Mouse (Mus musculus): ENCODE results near the gene Wnk1. TPM values are rescaled to one million over a fixed set of nuclear protein-coding genes. Genes with fewer than 3 reads are reported as not detected.

Wnk1 gene
- polyA plus RNA-seq, 1 experiment from 2014 or later = 77.0 TPM

GRCm38 (mm10) chr6:119903081-119903789 lies 135.2 kb downstream of the Wnk1 start:
- no peaks in the 10 kb centered on the region for H3K27me3 ChIP-seq (ENCODE audit: control insufficient read depth, insufficient read depth, low read length)
- H3K9me3 ChIP-seq (ENCODE audit: control insufficient read depth, low read length) = no peaks in the 10 kb centered on the region
- H3K4me3 ChIP-seq (ENCODE audit: low read depth, low read length) = peak overlapping the region; percentile 90
- peaks cover 3% of the 10 kb centered on the region; the same call in 1 of the 2 replicates for H3K4me1 ChIP-seq (replicated peaks; ENCODE audit: control insufficient read depth, insufficient read depth, low read length)
- no peaks in the 10 kb centered on the region for H3K36me3 ChIP-seq (ENCODE audit: control insufficient read depth, insufficient read depth, low read length)
- WGBS = 26% methylated on average over 15 of the region's 15 CpGs
- no peak overlapping the region; the same call in 1 of the 2 replicates for H3K27ac ChIP-seq (ENCODE audit: low read depth, low read length)
- DNase-seq (ENCODE audit: low spot score) (no peak), ATAC-seq (replicated peaks; ENCODE audit: low FRiP score) (0 out of 2 replicates have a peak, but pooled peaks have one; percentile 12)
- peak overlapping the region; percentile 82 for H3K9ac ChIP-seq (ENCODE audit: low read length)
- H3K4me2 ChIP-seq (ENCODE audit: low read depth, low read length, severe bottlenecking) = peak overlapping the region; percentile 81

- WGBS = 1% methylated on average over 67 of the region's 67 CpGs
- Histone ChIP-seq H3K4me3 (ENCODE audit: low read depth, low read length) (peak within 1 kb of the TSS; percentile 90), H3K4me2 (ENCODE audit: low read depth, low read length, severe bottlenecking) (peak within 1 kb of the TSS; percentile 81), H3K27me3 (ENCODE audit: control insufficient read depth, insufficient read depth, low read length) (no peaks in the 10 kb centered on the region), H3K36me3 (ENCODE audit: control insufficient read depth, insufficient read depth, low read length) (no peaks in the 10 kb centered on the region), H3K4me1 (replicated peaks; ENCODE audit: control insufficient read depth, insufficient read depth, low read length) (peaks cover 3% of the 10 kb centered on the region; the same call in 1 of the 2 replicates), H3K27ac (ENCODE audit: low read depth, low read length) (peak within 1 kb of the TSS; percentile 72), H3K9ac (ENCODE audit: low read length) (peak within 1 kb of the TSS; percentile 82), H3K9me3 (ENCODE audit: control insufficient read depth, low read length) (no peaks in the 10 kb centered on the region)
- ATAC-seq (replicated peaks; ENCODE audit: low FRiP score) = peak; percentile 90
- DNase-seq (ENCODE audit: low spot score) = peak; percentile 89
Measured at GRCm38 (mm10) chr6:119902204-119903080, 136.0 kb downstream of the Wnk1 start, which contains the start of gene Rad52. TSS of gene Rad52 (plus strand) at chr6:119902698.

GRCm38 (mm10) chr6:119892711-119893110 lies 145.8 kb downstream of the Wnk1 start:
- no peak for ATAC-seq (replicated peaks; ENCODE audit: low FRiP score)
- Histone ChIP-seq H3K9me3 (ENCODE audit: control insufficient read depth, low read length) (no peaks in the 10 kb centered on the region), H3K9ac (ENCODE audit: low read length) (no peak overlapping the region), H3K4me3 (ENCODE audit: low read depth, low read length) (no peak overlapping the region), H3K4me1 (replicated peaks; ENCODE audit: control insufficient read depth, insufficient read depth, low read length) (no peaks in the 10 kb centered on the region), H3K27me3 (ENCODE audit: control insufficient read depth, insufficient read depth, low read length) (no peaks in the 10 kb centered on the region), H3K4me2 (ENCODE audit: low read depth, low read length, severe bottlenecking) (no peak overlapping the region), H3K27ac (ENCODE audit: low read depth, low read length) (no peak overlapping the region), H3K36me3 (ENCODE audit: control insufficient read depth, insufficient read depth, low read length) (no peaks in the 10 kb centered on the region)
- DNase-seq (ENCODE audit: low spot score) = no peak
- 89% methylated on average over 7 of the region's 7 CpGs for WGBS

GRCm38 (mm10) chr6:119883151-119883550 lies 155.3 kb downstream of the Wnk1 start:
- H3K4me1 ChIP-seq (replicated peaks; ENCODE audit: control insufficient read depth, insufficient read depth, low read length) = no peaks in the 10 kb centered on the region
- no peaks in the 10 kb centered on the region for H3K9me3 ChIP-seq (ENCODE audit: control insufficient read depth, low read length)
- no peak for ATAC-seq (replicated peaks; ENCODE audit: low FRiP score)
- H3K36me3 ChIP-seq (ENCODE audit: control insufficient read depth, insufficient read depth, low read length) = no peaks in the 10 kb centered on the region
- no peak overlapping the region for H3K27ac ChIP-seq (ENCODE audit: low read depth, low read length)
- H3K4me3 ChIP-seq (ENCODE audit: low read depth, low read length) = no peak overlapping the region
- no peaks in the 10 kb centered on the region for H3K27me3 ChIP-seq (ENCODE audit: control insufficient read depth, insufficient read depth, low read length)
- H3K4me2 ChIP-seq (ENCODE audit: low read depth, low read length, severe bottlenecking) = no peak overlapping the region
- DNase-seq (ENCODE audit: low spot score) = no peak
- 84% methylated on average over 7 of the region's 7 CpGs for WGBS
- no peak overlapping the region for H3K9ac ChIP-seq (ENCODE audit: low read length)

MicroRNAs encoded within 50 kb of the gene (microRNA counts, 519-probe panel; counts per million panel counts)
- microRNA mmu-miR-706 = 31.2 counts per million

Small RNA genes within 50 kb of the gene (microRNA-seq; reads per million reads assigned to microRNA genes)
- not detected for gene Mir706 (ENCODE audit: insufficient number of aligned reads)

Other genes starting within 250 kb of the Wnk1 start
- gene Erc1, start 190.5 kb downstream of the Wnk1 start, polyA plus RNA-seq (2014; fragmentation: Nextera tagmentation; extraction: Ambion mirVana) = 31.4 and 33.7 TPM in 2 replicates
- 20.9 and 23.2 TPM in 2 replicates for gene Rad52, start 136.0 kb downstream of the Wnk1 start, polyA plus RNA-seq (2014; fragmentation: Nextera tagmentation; extraction: Ambion mirVana)
- gene Ninj2, start 54.7 kb upstream of the Wnk1 start, polyA plus RNA-seq (2014; fragmentation: Nextera tagmentation; extraction: Ambion mirVana) = not detected in 2 replicates

Measured in forebrain, embryonic 11.5 days (tissue).